Mouse (Mus musculus) heart, adult 9 months (tissue): ENCODE measurements around the gene Slc24a3.
A peak's percentile ranks its signal among the peaks of the same experiment; 100 is the strongest.

Source experiments
- DNase-seq, 2 experiments: peaks; one replicate each; pipeline ENCODE4 v3.0.0; 2022; ENCODE audit warnings: low spot score in 2 of 2

Gene Slc24a3

DNA sequence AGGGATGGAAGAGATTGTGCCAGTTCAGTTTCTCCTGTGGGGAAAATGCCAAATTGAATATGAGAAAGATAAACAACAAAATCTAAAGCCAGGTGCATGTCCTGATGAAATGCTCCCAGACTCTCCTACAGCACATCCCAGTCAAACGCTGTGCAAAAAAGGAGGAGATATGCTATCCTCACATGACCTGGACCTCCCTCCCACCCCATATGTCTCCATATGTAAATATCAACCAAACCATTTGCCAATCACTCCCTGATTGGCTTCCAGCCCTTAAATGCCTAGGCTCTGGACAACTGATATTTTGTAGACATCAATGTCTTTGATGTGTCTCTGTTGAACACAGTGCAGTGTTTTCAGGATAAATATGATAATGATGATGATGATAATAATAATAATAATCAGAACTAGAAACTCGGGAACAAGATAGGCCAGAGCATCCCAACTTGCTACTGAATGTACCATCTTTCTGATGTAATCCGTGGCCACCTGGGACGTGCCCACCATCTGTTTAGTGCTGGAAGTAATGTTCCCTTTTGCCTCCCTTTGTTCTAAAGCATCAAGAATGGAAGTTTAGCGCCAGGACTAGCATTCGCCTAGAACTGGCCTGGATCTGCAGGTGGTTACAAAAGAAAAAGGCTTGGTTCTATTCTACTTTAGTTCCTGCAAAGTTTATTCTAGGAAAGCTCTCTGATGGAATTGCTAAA lies 190.8 kb downstream of the Slc24a3 start:
- no peak for DNase-seq

DNA sequence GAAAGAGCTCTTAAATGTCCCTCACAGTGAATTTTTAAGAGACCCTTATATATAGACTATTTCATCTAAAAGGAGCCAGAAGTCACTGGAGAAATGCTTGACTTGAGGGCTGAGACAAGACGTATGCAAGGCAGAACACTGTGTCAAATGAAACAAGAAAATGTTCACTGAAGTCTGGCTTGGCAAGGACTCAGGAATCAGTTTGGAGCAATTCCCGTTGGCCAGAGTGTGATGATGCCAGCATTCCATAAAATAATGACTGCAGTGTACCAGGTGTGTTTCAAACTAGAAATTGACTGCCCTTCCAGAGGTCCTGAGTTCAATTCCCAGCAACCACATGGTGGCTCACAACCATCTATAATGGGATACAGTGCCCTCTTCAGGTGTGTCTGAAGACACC lies 196.1 kb downstream of the Slc24a3 start:
- no peak for DNase-seq

DNA sequence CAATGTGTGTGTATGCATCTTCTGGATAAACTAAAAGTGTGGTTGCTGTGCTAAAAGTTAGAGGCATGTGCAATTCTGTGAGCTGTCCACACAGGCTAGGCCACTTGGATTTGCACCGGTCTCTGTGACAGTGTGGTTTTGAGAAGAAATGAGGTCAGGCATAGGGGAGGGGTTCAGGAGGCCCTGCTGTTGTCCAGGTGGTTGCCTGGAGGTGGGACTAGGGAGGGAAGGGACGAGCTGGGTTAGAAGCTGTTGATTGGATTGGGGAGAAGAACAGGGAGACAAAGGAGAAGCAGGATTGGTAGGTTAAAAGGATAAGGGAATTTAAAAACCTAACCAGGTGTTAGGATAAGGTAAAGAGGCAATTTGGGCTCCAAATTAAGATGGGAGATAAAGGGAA lies 201.1 kb downstream of the Slc24a3 start:
- no peak for DNase-seq

DNA sequence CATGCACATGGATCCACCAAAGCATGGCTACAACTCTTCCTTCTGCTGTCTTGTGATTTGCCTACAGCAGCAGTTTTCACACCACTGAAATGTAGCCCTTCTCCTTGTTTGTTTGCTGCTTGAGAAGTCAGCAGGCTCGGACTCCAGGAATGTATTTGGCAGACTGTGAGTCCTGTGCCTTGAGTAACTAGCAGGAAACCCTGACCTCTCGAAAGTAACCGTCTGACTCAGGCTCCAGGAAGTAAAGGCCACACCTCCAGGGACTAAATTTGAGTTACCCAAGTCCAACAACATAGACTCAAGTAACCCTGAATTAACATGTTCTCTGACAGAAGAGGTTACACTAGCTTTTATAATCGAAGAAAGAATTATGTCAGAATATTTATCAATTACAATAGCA lies 203.2 kb downstream of the Slc24a3 start:
- DNase-seq = peak; percentile 5 to 8

DNA sequence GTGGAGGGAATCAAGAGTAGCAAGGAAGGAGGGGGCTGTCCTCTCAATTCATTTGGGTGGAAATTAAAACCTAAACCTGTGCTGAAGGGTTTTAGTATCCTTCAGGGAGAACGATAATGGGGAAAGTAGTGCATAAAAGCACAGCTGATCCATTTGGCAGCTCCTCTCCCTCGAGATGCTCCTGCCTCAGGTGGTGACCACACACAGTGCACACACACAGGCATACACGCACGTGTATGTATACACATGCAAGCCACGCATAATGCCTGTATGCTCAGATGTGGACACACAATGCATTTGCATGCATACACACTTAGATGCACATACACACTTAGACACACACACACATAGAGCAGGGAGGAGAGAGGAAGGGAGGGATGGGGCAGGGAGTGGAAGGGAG lies 206.2 kb downstream of the Slc24a3 start:
- DNase-seq = no peak

DNA sequence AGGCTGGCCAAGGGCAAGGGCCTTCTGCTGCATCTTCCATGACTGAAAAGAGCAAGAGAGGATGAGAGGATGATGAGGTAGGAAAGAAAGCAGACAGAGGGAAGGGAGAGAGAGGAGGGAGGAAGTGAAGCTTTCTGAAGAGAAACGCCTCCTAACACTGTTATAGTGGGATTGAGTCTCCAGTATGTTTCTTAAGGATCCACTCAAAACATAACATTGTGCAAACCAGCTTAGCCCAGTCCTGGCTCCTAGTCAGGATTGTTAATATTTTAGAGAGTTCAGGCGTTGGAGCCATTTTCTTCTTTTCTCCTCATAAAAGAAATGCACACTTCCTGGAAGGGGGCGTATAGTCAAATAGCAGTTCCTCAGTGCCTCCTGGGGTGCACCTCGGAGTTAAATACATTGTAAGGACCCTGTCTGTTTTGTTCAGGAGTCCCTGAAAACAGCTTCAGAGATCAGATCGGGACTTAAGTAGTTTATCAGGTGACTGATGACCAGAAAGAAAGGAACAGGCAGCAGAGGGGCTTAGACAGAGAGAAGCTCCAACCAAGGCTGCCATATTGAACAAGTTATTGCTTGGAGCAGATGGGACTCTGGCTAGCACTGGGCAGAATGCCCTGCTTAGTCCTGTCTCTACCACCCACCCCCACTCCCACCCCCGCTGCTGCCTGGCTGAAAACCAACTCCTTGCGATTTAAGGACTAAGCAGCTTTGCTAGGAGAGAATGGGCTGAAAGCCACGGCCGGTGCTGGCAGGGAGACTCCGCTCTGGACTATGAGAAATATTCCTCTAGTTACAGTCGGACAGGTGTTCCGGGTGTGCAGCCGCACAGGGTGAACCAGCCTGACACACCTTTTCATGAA lies 215.6 kb downstream of the Slc24a3 start:
- no peak for DNase-seq

DNA sequence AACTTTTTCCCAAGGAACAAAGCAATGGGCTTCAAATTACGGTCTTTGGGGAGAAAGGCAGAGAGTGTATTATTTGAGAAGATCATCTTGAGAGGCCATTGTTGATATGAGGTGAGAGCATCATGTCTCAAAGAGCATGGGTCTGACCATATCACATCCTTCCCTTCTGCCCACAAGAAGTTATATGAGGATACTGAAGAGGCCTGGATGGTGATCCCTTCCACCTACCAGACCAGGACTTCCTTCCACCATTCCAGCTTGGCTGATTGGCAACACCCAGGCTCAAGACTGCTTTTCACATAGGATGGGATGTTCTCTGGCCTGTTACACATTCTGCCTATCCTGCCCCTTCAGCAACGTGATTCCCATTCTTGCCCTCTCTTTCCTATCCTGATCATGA lies 216.7 kb downstream of the Slc24a3 start:
- DNase-seq = no peak

DNA sequence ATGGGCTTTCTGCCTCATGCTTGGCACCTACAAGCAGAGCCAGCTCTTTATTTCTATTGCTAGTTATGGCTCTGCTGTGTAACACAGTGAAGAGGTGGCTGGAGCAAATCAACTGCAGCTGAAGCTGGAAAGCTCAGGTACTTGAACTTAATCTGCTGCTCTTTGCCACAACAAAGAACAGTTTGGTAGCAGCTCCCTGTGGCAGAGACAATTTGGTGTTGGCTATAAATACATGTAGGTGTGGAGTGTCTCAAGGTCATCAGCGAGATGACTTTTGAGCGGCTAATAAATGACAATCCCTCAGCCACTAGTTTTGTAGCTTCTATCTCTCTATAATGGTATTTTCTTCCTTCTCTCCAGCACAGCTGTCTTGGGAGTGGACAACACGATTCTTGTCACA lies 217.7 kb downstream of the Slc24a3 start:
- DNase-seq = no peak

DNA sequence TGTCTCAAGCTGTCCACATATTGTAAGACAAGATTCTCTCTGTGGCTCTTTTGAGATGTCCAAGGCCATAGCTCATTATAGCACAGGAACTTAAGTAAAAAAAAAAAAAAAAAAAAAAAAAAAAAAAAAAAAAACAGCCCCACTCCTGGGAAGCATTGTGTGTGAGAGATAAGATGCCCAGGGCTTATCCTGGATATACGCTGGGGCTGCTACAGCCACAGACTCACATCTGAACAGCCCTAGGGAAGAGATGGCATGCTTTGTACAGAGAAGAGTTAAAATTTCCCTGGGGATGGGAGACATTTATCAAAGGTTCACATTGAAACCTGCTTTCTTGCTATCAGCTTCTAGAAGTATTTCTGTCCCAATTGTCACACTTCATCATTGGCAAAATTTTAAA lies 218.2 kb downstream of the Slc24a3 start:
- DNase-seq = no peak

DNA sequence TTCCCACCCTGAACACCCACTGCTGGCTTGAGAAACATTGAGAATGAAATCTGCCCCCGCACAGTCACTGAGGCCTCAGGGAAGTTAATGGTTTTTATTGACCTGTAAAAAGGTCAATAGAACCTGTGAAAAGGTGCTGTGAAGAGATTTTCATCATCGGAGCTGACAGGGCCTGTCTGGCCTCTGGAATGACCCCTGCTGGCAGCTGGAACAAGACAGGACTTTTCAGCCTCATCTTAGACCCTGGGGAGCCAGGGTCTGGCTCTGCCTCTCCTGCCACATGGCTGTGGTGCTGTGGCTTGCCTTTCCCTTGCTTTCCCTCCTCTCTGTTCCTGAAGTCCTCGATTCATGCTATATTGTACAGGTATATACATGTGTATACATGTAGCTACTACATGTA lies 228.2 kb downstream of the Slc24a3 start:
- no peak for DNase-seq

DNA sequence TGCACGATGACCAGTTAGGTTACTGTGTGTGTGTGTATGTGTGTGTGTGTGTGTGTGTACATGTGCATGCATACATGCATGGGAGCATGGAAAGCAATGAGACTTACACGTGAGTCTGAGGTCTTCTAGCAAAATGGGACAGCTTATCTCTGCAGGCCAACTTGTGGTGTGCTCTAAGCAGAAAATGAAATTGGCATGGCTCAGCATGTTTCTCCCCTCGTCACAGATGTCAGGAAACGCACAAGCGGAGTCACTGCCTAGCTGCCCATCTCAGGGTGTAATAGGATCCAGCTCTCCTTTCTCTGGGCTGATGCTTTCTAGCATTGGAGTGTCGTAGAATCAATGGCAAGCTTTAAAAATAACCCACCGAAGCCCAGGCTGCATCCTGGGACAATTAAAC lies 229.0 kb downstream of the Slc24a3 start:
- no peak for DNase-seq

DNA sequence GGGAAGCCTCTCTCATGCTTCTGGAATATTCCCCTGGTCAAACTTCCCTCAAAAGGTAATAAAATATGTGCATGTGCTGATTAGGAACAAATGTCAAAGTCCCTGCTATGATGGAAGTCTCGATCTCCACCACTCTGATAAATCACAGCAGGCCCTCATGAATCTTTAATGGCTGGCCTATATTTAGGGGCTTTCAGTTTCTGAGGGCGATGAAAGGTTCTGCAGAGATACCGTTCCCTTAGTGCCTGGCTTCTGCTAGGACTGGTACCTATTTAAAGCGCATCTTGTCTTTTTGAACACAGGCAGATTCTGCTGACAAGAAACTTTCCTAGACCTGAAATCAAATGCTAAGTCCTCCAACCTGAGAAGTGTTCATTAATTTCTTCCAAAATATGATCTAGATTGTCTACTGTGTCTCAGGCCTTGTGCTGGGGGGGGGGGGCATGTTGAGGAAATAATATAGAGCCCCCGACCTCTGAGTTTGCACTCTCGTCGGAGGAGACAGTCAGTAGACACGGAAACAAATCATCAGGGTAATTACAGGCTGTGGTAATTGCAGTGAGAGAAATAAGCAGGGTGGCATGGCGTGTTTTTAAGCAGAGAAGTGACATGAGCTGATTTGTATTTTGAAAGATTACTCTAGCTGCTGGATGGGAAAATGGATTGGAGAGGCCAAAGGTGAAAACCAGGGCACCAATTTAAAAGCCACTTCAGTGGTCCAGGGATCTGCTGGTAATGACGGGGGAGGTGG lies 230.1 kb downstream of the Slc24a3 start:
- no peak for DNase-seq

DNA sequence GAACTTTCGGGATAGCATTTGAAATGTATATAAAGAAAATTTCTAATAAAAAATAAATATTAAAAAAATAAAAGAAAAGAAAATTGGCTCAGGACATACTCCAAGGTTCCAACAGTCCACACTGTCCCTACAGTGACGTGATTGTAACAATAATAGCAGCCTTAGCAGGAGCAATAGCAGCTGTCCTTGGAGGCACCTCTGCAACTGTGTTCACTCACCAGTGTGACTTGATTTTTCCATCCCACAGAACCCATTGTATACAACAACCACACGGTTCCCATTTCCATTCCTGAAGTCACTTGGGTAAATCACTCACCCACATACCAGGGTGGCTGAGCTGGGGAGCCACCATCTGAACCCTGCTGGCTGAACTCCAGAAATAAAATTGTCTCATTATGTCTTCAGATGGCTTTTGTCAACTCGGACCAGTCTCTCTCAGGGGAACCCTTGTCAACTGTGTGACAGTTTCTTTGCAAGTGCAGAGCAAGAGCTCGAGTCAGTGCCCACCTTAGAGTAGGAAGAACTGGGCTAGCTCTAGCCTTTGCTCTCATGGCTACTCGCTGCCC lies 233.8 kb downstream of the Slc24a3 start:
- DNase-seq = peak in 1 of 2 experiments; percentile 3

DNA sequence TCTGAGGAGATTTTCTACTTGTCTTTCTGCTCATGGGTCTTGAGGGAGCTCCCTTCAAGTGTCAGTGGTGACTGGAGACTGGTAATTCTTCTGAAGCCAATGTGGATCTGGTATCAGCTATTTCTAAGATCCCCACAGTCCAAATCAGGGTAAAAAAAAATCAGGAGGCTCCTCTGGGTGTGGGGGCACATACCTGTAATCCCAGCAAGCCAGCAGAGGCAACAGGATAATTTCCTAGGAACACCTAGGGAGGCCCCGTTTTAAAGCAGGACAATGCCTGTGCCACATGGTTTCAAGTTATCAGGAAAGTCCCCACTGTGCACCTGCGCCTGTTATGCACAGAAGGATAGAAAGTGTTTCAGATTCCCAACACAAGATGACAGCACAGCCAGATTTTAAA lies 234.4 kb downstream of the Slc24a3 start:
- DNase-seq = no peak

DNA sequence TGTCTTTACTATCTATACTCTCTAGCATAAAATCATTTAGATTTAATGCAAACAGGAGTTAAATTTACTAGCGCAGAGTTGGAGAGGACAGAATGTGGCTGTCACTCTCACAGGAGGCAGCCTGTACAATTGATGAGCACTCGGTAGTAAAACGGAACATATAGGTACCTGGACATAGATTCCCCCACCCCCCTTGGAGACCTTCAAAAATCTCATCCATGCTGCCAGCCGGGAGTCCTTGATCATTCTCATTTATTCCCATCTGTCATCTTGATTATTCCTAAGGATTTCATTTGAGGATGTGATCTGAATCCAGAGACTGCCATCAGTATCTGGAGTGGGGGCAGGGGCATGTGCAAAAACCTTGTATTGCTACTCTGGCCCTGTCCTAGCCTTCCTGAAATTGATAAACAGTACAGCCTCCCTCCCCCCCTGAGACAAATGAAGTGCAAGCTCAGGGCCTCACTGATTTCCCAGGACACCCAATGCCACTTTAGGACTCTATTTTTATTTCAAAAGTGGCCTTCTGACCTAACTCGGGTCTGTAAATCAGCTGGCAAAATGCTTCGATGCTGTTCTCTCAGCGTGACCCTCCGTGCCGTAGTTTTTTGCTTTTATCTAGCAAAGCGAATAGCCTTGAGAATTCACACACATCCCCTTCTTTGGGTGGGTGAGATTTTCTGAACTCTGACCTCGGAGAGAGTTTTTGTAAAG lies 237.4 kb downstream of the Slc24a3 start:
- DNase-seq = no peak

DNA sequence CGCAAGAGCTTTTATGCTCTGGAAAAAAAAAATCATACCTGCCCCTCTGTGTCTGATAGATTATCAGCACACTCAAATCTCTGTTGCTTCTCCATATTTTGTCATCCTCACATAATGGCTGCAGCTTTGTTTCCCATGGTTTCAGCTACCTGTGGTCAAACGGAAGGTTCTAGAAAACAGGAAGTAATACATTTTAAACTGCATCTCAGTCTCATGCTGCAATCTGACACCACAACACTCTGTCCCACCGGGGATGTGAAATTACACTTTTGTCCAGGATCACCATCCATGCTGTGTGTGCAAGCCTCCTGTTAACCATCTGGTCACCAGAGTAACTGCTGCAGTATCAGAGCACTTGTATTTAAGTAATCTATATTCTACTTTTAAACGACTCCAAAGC lies 238.2 kb downstream of the Slc24a3 start:
- DNase-seq = no peak

DNA sequence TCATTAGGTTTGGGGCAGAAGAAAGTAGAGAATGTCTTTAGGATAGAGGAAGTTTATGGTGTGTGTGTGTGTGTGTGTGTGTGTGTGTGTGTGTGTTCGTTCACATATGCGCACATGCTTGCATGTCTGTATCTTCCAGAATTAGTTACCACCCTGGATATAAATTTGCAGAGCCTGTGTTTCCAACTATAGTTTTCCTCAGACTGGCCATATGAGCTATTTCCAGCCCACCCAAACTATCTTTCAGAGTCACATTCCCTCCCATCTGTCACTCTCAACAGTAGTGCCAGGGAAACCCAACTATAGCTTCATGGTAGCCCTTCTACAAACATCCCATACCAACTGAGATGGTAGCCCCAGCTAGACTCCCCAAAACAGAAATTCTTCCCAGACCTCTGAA lies 250.2 kb downstream of the Slc24a3 start:
- DNase-seq = no peak

DNA sequence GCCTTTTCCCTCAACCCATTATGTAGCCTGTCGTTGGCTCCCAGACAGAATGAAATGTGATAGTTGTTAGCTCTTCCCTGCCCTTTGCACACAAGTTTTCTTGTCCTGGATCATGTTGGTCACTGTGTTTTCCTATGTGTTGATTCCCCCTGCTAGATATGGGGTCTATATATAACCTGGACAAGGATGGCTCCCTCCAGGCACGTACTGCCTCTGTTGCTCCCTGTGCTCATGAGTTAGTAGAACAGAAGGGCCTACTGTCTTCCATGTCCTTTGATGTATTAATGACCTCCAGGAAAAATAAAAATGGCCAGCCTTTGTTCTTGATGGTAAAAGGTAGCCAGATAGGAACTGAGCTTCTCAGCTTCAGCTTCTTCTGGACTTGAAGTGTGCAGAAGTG lies 251.5 kb downstream of the Slc24a3 start:
- no peak for DNase-seq

DNA sequence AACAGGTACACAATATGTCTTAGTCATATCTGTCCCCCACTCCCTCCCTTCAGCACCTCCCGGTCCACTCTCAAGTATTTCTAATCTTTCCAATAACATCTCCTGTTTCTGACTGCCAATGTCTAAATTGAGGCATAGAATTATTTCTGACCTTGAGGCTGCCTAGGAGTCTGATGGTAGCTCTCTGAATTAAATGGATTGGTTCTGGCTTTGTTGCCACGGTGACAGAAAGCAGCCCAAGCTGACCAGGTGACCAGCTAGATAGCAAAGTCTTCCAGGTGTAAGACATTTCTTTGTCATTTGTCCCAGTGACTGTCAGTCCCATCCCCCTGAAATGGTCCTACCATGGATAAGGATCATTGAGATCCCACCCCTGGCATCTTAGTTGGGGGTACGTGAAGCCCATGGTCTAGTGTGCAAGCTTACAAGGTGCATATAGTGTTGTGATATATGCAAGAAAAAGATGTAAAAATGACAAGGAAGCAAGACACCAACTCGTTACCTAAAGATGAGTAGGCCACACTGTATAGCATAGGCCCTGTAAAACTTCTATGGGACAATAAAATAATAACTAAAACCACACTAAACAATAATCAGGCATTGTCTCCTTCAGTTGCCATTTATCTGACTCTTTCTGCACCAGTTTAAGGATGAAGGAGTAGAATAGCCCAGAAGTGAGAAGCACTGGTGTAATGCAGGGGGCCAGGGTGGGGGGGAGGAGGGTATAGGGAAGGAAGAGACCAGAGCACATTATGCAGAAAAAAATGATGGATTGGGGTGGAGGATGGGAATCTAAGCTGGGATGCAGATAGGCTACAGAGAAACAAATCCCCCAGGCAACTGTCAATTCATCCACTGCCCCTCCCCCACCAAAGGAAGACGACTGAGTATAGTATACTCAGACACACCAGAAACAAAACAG lies 253.7 kb downstream of the Slc24a3 start:
- DNase-seq = no peak

DNA sequence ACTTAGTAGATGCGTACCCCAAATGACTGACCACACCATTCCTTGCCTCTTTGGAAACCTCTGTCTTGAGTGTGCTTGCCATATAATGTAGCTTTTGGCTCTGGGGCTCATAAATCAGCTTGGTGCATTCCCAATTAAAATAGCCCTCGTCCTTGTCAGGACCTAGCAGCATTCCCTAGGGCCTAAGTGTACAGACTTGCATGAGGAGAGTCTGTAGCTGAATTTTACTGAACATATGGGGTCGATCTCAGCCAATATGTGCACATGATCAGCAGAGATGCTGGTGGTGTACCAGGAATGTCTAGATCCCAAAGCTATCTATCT lies 254.3 kb downstream of the Slc24a3 start:
- DNase-seq = no peak

DNA sequence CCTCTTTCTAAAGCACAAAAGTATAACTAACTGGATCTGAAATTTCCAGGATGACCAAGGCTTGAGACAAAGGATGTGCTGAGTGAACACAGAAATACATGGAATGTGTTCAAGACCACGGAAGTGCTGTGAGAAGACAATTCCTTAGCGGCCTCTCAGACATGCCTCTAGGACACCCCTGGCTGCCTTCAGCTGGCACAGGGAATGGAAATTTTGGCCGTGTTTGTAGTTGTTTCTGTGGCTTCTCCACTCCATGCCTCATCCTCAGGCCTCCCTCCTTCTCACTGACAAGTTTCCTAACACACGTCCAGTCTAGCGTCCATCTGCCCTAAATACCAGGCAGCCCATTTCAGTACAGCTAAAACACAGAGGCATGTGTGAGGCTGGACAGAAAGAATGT lies 262.4 kb downstream of the Slc24a3 start:
- DNase-seq = no peak
